Mouse (Mus musculus): ENCODE data around the gene Trhde. TPM values are rescaled to one million over a fixed set of nuclear protein-coding genes. Genes with fewer than 3 reads are reported as not detected.

Trhde gene
- 0.37 TPM for polyA plus RNA-seq (2014; fragmentation: Illumina TruSeq; extraction: RNeasy Lipid Tissue Mini Kit (QIAGEN cat#74804); ENCODE audit: low read depth, low replicate concordance)

DNA sequence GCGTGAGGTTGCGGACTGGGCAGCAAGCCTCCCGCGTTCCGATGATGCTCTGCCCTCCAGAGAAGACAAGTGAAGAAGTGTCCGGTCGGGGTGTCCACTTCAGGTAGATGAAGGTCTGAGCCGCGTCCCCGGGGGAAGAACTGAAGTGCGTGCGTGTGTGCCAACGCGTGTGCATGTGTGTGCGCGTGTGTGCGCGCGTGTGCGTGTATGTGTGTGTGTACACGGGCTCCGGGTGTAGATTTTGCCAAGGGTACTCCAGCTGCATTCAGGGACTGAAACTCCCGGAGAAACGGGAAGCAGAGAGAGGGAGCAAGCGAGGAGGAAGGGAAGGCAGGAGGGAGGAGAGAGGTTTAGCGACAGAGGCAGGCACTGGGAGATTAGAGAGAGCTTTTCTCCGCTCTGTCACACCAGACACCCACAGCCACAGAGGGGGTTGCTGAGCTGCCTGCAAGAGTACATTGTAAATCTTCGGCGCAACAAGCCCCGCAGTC, at the start of gene Trhde:
Gene Trhde, minus strand, starts transcription at position 147 of the 491 bp plus-strand sequence.

